Mouse (Mus musculus) embryonic facial prominence, embryonic 11.5 days (tissue): Measurements from ENCODE around the gene Acot7. TPM values are rescaled to one million over a fixed set of nuclear protein-coding genes. Genes with fewer than 3 reads are reported as not detected.
A peak's percentile ranks its signal among the peaks of the same experiment; 100 is the strongest.

ENCODE experiments used
- ATAC-seq: fragments of 200-750 bp; cut with Nextera tagmentation; replicated peaks from 2 replicates; pipeline ENCODE4 v1.8.0; 2017; ENCODE audit warnings: low read depth; ENCODE audit not compliant: insufficient number of reproducible peaks, low FRiP score, low TSS enrichment
- DNase-seq: peaks from one replicate; pipeline ENCODE4 v3.0.0-alpha.2; 2015; ENCODE audit warnings: low spot score
- H3K27ac ChIP-seq: fragments of 300-500 bp; sonication (generic); replicated peaks from 2 replicates; pipeline ENCODE4 v1.5.1; 2014; ENCODE audit warnings: mild to moderate bottlenecking, low read depth, low read length, control low read depth
- H3K27me3 ChIP-seq: fragments of 300-500 bp; sonication (generic); 2 replicates; pipeline ENCODE4 v1.6.1; 2014; ENCODE audit warnings: mild to moderate bottlenecking, low read length, moderate library complexity, mixed read lengths; ENCODE audit not compliant: control insufficient read depth, insufficient read depth
- H3K36me3 ChIP-seq: fragments of 300-500 bp; sonication (generic); replicated peaks from 2 replicates; pipeline ENCODE4 v1.6.1; 2014; ENCODE audit warnings: low read depth, mild to moderate bottlenecking, low read length, moderate library complexity, mixed read lengths; ENCODE audit not compliant: control insufficient read depth, insufficient read depth
- H3K4me1 ChIP-seq: fragments of 300-500 bp; sonication (generic); 2 replicates; pipeline ENCODE4 v1.6.1; 2014; ENCODE audit warnings: low read length, mixed read lengths; ENCODE audit not compliant: control insufficient read depth, insufficient read depth
- H3K4me2 ChIP-seq: fragments of 300-500 bp; sonication (generic); 2 replicates; pipeline ENCODE4 v1.6.1; 2014; ENCODE audit warnings: low read depth, mild to moderate bottlenecking, control low read depth, low read length, moderate library complexity
- H3K4me3 ChIP-seq: fragments of 300-500 bp; sonication (generic); 2 replicates; pipeline ENCODE4 v1.5.1; 2014; ENCODE audit warnings: low read depth, low read length, control low read depth
- H3K9ac ChIP-seq: fragments of 300-500 bp; sonication (generic); replicated peaks from 2 replicates; pipeline ENCODE4 v1.6.1; 2014; ENCODE audit warnings: mild to moderate bottlenecking, control low read depth, low read length
- H3K9me3 ChIP-seq: fragments of 300-500 bp; sonication (generic); replicated peaks from 2 replicates; pipeline ENCODE4 v1.6.1; 2016; ENCODE audit warnings: mild to moderate bottlenecking, low read length, inconsistent platforms, mixed read lengths; ENCODE audit not compliant: control insufficient read depth
- WGBS: fragments of 180-500 bp; shearing (Covaris S2); extraction: QIAGEN DNeasy Blood & Tissue Kit; methylation state at CpG from one replicate; pipeline ENCODE4 v1.1.7; 2014; 5-methylcytosine and 5-hydroxymethylcytosine counted together
- polyA plus RNA-seq: library from polyadenylated mRNA; unstranded; fragments of >200 nt; fragmentation: Nextera tagmentation; extraction: Ambion mirVana; gene quantifications from 2 replicates; pipeline ENCODE4 v1.2.1, GENCODE M21; 2014

Acot7 gene
- polyA plus RNA-seq, 1 experiment from 2014 or later: 47.5 TPM

DNA sequence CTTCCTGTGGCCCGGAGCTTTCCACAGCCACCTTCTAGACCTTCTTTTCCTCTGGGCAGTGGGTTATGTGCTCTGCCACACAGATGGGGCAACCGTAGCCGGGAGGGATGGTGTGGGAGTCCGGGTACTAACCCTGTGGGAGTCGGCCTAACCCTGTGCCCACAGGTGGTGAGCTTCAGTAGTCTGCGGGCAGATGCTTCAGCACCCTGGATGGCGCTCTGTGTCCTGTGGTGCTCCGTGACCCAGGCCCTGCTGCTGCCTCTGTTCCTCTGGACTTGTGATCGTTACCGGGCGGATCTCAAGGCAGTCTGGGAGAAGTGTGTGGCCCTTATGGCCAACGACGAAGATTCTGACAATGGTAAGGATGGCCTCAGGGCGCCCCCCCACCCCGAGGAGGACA, 103.7 kb downstream of the Acot7 start:
- H3K9ac ChIP-seq: no peak overlapping the region
- H3K36me3 ChIP-seq: no peaks in the 10 kb centered on the region
- peaks cover 57% of the 10 kb centered on the region for H3K27me3 ChIP-seq
- no peak overlapping the region for H3K27ac ChIP-seq
- WGBS: 39% methylated on average over 15 of the region's 15 CpGs
- no peak for DNase-seq
- peaks cover 7% of the 10 kb centered on the region for H3K4me1 ChIP-seq
- H3K4me2 ChIP-seq: no peak overlapping the region
- no peak for ATAC-seq
- H3K4me3 ChIP-seq: no peak overlapping the region
- no peaks in the 10 kb centered on the region for H3K9me3 ChIP-seq

DNA sequence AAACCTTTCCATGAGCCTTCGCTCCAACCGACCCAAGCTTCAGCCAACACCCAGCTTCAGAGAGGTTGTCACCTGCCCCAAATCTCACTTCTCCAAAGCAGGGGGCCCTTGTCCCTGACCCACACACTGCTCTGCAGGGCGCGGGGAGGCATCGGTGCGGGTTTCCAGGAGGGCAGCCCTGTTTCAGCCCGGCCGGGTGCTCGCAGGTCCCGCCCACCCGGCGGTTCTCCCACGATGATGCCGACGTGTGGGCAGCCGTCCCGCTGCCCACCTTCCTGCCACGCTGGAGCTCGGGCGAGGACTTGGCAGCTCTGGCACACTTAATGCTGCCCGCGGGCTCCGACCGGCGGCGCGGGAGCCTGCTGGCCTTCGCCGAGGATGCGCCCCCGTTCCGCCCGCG, 104.8 kb downstream of the Acot7 start:
- H3K4me2 ChIP-seq: peak overlapping the region; percentile 45
- DNase-seq (no peak), ATAC-seq (no peak)
- no peak overlapping the region for H3K9ac ChIP-seq
- peaks cover 7% of the 10 kb centered on the region for H3K4me1 ChIP-seq
- no peaks in the 10 kb centered on the region for H3K9me3 ChIP-seq
- H3K36me3 ChIP-seq: no peaks in the 10 kb centered on the region
- 14% methylated on average over 34 of the region's 34 CpGs for WGBS
- no peak overlapping the region for H3K27ac ChIP-seq
- H3K4me3 ChIP-seq: peak overlapping the region; percentile 20
- peaks cover 68% of the 10 kb centered on the region for H3K27me3 ChIP-seq

DNA sequence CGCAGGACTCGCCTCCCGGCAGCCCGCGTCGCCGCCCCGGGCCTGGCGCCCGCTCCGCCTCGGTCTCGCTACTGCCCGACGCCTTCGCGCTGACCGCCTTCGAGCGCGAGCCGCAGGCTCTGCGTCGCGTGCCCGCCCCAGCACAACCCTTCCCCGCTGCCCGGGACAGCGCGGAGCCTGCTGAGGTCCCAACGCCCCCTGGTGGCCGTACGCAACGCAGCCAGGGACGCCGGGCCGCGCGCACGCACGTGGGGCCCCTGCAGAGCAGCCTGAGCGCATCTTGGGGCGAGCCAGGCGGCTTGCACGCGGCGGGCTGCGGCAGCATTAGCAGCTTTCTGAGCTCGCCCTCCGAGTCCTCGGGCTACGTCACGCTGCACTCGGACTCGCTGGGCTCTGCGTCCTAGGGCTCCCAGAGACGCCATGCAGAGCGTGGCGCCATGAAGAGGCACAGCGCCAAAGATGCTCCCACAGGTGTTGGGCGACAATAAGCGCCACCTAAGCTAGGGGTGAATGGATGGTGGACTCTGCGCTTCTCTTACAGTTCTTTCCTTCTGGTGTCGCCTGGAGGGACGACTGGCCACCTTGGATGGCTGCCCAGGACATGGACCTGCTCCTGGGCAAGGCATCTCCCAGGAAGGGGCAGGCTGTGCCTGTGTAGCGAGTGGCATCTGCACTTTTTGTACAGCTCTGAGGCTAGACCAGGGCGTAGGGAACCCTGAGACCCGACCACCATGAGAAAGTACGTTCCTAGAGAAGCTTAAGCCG, 105.4 kb downstream of the Acot7 start:
- no peak overlapping the region for H3K27ac ChIP-seq
- ATAC-seq (peak; percentile 62), DNase-seq (peak; percentile 90)
- H3K9ac ChIP-seq: no peak overlapping the region
- WGBS: 4% methylated on average over 60 of the region's 70 CpGs
- peak overlapping the region; percentile 20 for H3K4me3 ChIP-seq
- no peaks in the 10 kb centered on the region for H3K9me3 ChIP-seq
- H3K36me3 ChIP-seq: no peaks in the 10 kb centered on the region
- H3K4me2 ChIP-seq: peak overlapping the region; percentile 45
- H3K4me1 ChIP-seq: peaks cover 7% of the 10 kb centered on the region
- peaks cover 74% of the 10 kb centered on the region for H3K27me3 ChIP-seq

GRCm38 (mm10) chr4:152285505-152285904, 107.6 kb downstream of the Acot7 start:
- Histone ChIP-seq H3K4me1 (peaks cover 7% of the 10 kb centered on the region), H3K9me3 (no peaks in the 10 kb centered on the region), H3K4me3 (no peak overlapping the region), H3K9ac (no peak overlapping the region), H3K27me3 (peaks cover 87% of the 10 kb centered on the region), H3K36me3 (no peaks in the 10 kb centered on the region), H3K27ac (no peak overlapping the region), H3K4me2 (no peak overlapping the region)
- DNase-seq (peak; percentile 78), ATAC-seq (no peak)
- 3% methylated on average over 10 of the region's 10 CpGs for WGBS

- ATAC-seq (no peak), DNase-seq (no peak)
- WGBS: 2% methylated on average over 32 of the region's 32 CpGs
- no peak overlapping the region for H3K9ac ChIP-seq
- 0 out of 2 replicates have a peak overlapping the region, but pooled peaks have one; percentile 11 for H3K4me3 ChIP-seq
- peaks cover 89% of the 10 kb centered on the region for H3K27me3 ChIP-seq
- H3K4me2 ChIP-seq: peak overlapping the region; percentile 21
- H3K9me3 ChIP-seq: no peaks in the 10 kb centered on the region
- no peak overlapping the region for H3K27ac ChIP-seq
- no peaks in the 10 kb centered on the region for H3K36me3 ChIP-seq
- peaks cover 7% of the 10 kb centered on the region for H3K4me1 ChIP-seq
Measured at GRCm38 (mm10) chr4:152286183-152286582, 108.2 kb downstream of the Acot7 start.

DNA sequence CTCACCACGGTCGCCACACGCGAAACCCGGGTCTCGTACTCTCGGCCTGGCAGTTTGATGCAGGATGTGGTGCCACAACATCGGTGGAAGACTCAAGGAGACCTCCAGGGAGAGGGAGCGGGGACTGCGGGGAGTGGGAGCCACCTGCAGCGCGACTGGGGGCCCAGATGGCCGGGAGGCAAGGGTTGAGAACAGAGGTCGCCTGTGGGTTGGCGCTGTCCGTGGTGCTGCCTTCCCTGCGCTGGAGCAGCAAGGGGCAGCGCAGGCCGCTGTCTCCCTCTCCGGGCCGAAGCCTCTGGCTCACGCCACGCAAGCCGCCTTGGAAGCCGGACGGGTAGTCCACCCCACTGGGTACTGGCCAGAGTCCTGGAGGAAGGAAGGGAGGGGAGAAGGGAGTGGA, 109.0 kb downstream of the Acot7 start:
- Histone ChIP-seq H3K4me3 (no peak overlapping the region), H3K27me3 (peaks cover 89% of the 10 kb centered on the region), H3K4me1 (peaks cover 7% of the 10 kb centered on the region), H3K9ac (no peak overlapping the region), H3K27ac (no peak overlapping the region), H3K9me3 (no peaks in the 10 kb centered on the region), H3K4me2 (no peak overlapping the region), H3K36me3 (no peaks in the 10 kb centered on the region)
- WGBS: 5% methylated on average over 26 of the region's 26 CpGs
- DNase-seq (peak; percentile 78), ATAC-seq (no peak)

GRCm38 (mm10) chr4:152287317-152288120, 109.6 kb downstream of the Acot7 start:
- Histone ChIP-seq H3K27ac (no peak overlapping the region), H3K9me3 (no peaks in the 10 kb centered on the region), H3K36me3 (no peaks in the 10 kb centered on the region), H3K4me3 (no peak overlapping the region), H3K4me2 (no peak overlapping the region), H3K9ac (no peak overlapping the region), H3K27me3 (peaks cover 89% of the 10 kb centered on the region), H3K4me1 (peaks cover 7% of the 10 kb centered on the region)
- no peak for ATAC-seq
- WGBS: 13% methylated on average over 19 of the region's 19 CpGs
- no peak for DNase-seq

GRCm38 (mm10) chr4:152288398-152288945, 110.5 kb downstream of the Acot7 start:
- WGBS: 40% methylated on average over 18 of the region's 18 CpGs
- Histone ChIP-seq H3K9me3 (no peaks in the 10 kb centered on the region), H3K9ac (no peak overlapping the region), H3K36me3 (no peaks in the 10 kb centered on the region), H3K4me1 (peaks cover under 1% of the 10 kb centered on the region; the same call in 1 of the 2 replicates), H3K4me2 (no peak overlapping the region), H3K27me3 (peaks cover 89% of the 10 kb centered on the region), H3K4me3 (no peak overlapping the region), H3K27ac (no peak overlapping the region)
- ATAC-seq: no peak
- no peak for DNase-seq
